Mouse (Mus musculus) cortical plate, adult 2 months (tissue): ENCODE data around the gene Neurog2.

Experiments
- CTCF ChIP-seq: fragments of 200-500 bp; IDR thresholded peaks from 2 replicates; pipeline ENCODE4 v1.5.1; 2011; ENCODE audit warnings: mild to moderate bottlenecking, control low read depth, low read length; ENCODE audit not compliant: insufficient read depth; ENCODE audit errors: extremely low read depth
- POLR2A ChIP-seq: fragments of 200-500 bp; IDR thresholded peaks from 2 replicates; pipeline ENCODE4 v1.6.1; 2011; ENCODE audit warnings: mild to moderate bottlenecking, low read length, control low read depth; ENCODE audit not compliant: insufficient read depth; ENCODE audit errors: extremely low read depth

GRCm38 (mm10) chr3:127634101-127634983 is 1.4 kb downstream of the Neurog2 start:
- peak; percentile 45 for TF ChIP-seq CTCF
- no peak for TF ChIP-seq POLR2A
